Mouse (Mus musculus) ES-Bruce4 (cell line): ENCODE data around the gene Pak1.

Experiments
- EP300 ChIP-seq: IDR thresholded peaks from 2 replicates; pipeline ENCODE4 v1.6.1; 2011; ENCODE audit warnings: low read depth, low read length; ENCODE audit not compliant: insufficient read depth
- POLR2A ChIP-seq: IDR thresholded peaks from one replicate; pipeline ENCODE4 v1.8.1; 2011; ENCODE audit warnings: low read length; ENCODE audit not compliant: insufficient read depth

GRCm38 (mm10) chr7:97741756-97742291 is 46.5 kb upstream of the Pak1 start:
- TF ChIP-seq EP300 (no peak), POLR2A (no peak)
